Mouse (Mus musculus): ENCODE data around the gene Gm10577. TPM values are rescaled to one million over a fixed set of nuclear protein-coding genes. Genes with fewer than 3 reads are reported as not detected.

Gm10577 gene
- polyA plus RNA-seq, 1 experiment from 2014 or later = not detected

GRCm38 (mm10) chr4:101035131-101035530 lies 14.6 kb upstream of the Gm10577 start:
- H3K36me3 ChIP-seq (ENCODE audit: control insufficient read depth, insufficient read depth, low read length) = no peaks in the 10 kb centered on the region
- WGBS = 78% methylated on average over 5 of the region's 5 CpGs

GRCm38 (mm10) chr4:101033047-101033446 lies 12.6 kb upstream of the Gm10577 start:
- WGBS = 74% methylated on average over 3 of the region's 3 CpGs
- Histone ChIP-seq H3K27me3 (ENCODE audit: control insufficient read depth, insufficient read depth, low read length) (no peaks in the 10 kb centered on the region), H3K9ac (ENCODE audit: low read depth, low read length) (no peak overlapping the region), H3K4me1 (ENCODE audit: control insufficient read depth, insufficient read depth, low read length) (no peaks in the 10 kb centered on the region), H3K4me3 (ENCODE audit: low read length) (no peak overlapping the region), H3K9me3 (ENCODE audit: control insufficient read depth, low read length) (no peaks in the 10 kb centered on the region), H3K36me3 (ENCODE audit: control insufficient read depth, insufficient read depth, low read length) (no peaks in the 10 kb centered on the region), H3K4me2 (replicated peaks; ENCODE audit: low read depth, low read length) (no peak overlapping the region), H3K27ac (ENCODE audit: low read depth, low read length) (no peak overlapping the region)
- no peak for ATAC-seq (ENCODE audit: low FRiP score, low TSS enrichment)

More at GRCm38 (mm10) chr4:101035131-101035530, 14.6 kb upstream of the Gm10577 start:
- Histone ChIP-seq H3K9me3 (ENCODE audit: control insufficient read depth, low read length) (no peaks in the 10 kb centered on the region), H3K9ac (ENCODE audit: low read depth, low read length) (no peak overlapping the region), H3K27me3 (ENCODE audit: control insufficient read depth, insufficient read depth, low read length) (no peaks in the 10 kb centered on the region), H3K27ac (ENCODE audit: low read depth, low read length) (no peak overlapping the region), H3K4me1 (ENCODE audit: control insufficient read depth, insufficient read depth, low read length) (no peaks in the 10 kb centered on the region), H3K4me3 (ENCODE audit: low read length) (no peak overlapping the region), H3K4me2 (replicated peaks; ENCODE audit: low read depth, low read length) (no peak overlapping the region)
- no peak for ATAC-seq (ENCODE audit: low FRiP score, low TSS enrichment)

DNA sequence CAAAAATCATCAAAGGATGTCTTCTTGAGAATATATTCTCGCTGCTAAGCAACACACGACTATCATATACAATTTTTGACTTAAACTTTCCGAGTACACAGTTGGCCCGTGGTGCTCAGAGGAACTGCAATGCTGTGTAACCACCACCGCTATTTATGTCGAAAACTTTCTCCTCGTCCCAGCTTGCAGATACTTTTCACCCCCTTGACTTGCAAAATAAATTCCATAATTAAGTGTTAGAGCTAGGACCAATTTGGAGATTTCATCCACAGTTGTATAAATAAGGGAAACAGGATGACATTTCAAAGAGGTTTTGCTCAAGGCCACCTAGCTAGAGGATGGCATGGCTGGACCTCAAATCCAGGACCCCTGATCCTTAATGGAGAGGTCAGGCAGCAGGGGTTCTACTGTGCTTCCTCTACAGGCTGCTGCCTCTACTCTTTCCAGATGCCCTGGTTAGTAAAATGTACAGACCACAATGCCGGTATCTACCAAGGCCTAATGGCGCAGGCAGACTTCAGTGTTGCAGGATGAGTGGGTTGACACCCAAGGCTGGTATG lies 7.4 kb upstream of the Gm10577 start:
- no peak overlapping the region for H3K27ac ChIP-seq (ENCODE audit: low read depth, low read length)
- H3K4me3 ChIP-seq (ENCODE audit: low read length) = no peak overlapping the region
- H3K9ac ChIP-seq (ENCODE audit: low read depth, low read length) = no peak overlapping the region
- H3K36me3 ChIP-seq (ENCODE audit: control insufficient read depth, insufficient read depth, low read length) = no peaks in the 10 kb centered on the region
- H3K4me1 ChIP-seq (ENCODE audit: control insufficient read depth, insufficient read depth, low read length) = no peaks in the 10 kb centered on the region
- H3K27me3 ChIP-seq (ENCODE audit: control insufficient read depth, insufficient read depth, low read length) = no peaks in the 10 kb centered on the region
- no peak for ATAC-seq (ENCODE audit: low FRiP score, low TSS enrichment)
- no peak overlapping the region for H3K4me2 ChIP-seq (replicated peaks; ENCODE audit: low read depth, low read length)
- peaks cover 5% of the 10 kb centered on the region for H3K9me3 ChIP-seq (ENCODE audit: control insufficient read depth, low read length)
- WGBS = 87% methylated on average over 9 of the region's 9 CpGs

GRCm38 (mm10) chr4:101026995-101027394 lies 6.5 kb upstream of the Gm10577 start:
- Histone ChIP-seq H3K4me3 (ENCODE audit: low read length) (no peak overlapping the region), H3K27me3 (ENCODE audit: control insufficient read depth, insufficient read depth, low read length) (no peaks in the 10 kb centered on the region), H3K9ac (ENCODE audit: low read depth, low read length) (no peak overlapping the region), H3K9me3 (ENCODE audit: control insufficient read depth, low read length) (peaks cover 8% of the 10 kb centered on the region), H3K36me3 (ENCODE audit: control insufficient read depth, insufficient read depth, low read length) (no peaks in the 10 kb centered on the region), H3K4me2 (replicated peaks; ENCODE audit: low read depth, low read length) (no peak overlapping the region), H3K27ac (ENCODE audit: low read depth, low read length) (no peak overlapping the region), H3K4me1 (ENCODE audit: control insufficient read depth, insufficient read depth, low read length) (no peaks in the 10 kb centered on the region)
- WGBS = 79% methylated on average over 2 of the region's 2 CpGs
- no peak for ATAC-seq (ENCODE audit: low FRiP score, low TSS enrichment)

GRCm38 (mm10) chr4:101026566-101026965 lies 6.1 kb upstream of the Gm10577 start:
- ATAC-seq (ENCODE audit: low FRiP score, low TSS enrichment) = no peak
- H3K27ac ChIP-seq (ENCODE audit: low read depth, low read length) = no peak overlapping the region
- no peaks in the 10 kb centered on the region for H3K27me3 ChIP-seq (ENCODE audit: control insufficient read depth, insufficient read depth, low read length)

GRCm38 (mm10) chr4:101017806-101018205 lies 2.7 kb downstream of the Gm10577 start:
- WGBS = 88% methylated on average over 4 of the region's 4 CpGs
- no peak overlapping the region for H3K4me2 ChIP-seq (replicated peaks; ENCODE audit: low read depth, low read length)
- no peak for ATAC-seq (ENCODE audit: low FRiP score, low TSS enrichment)
- H3K27me3 ChIP-seq (ENCODE audit: control insufficient read depth, insufficient read depth, low read length) = no peaks in the 10 kb centered on the region
- peaks cover 2% of the 10 kb centered on the region for H3K9me3 ChIP-seq (ENCODE audit: control insufficient read depth, low read length)
- H3K4me3 ChIP-seq (ENCODE audit: low read length) = no peak overlapping the region
- H3K36me3 ChIP-seq (ENCODE audit: control insufficient read depth, insufficient read depth, low read length) = no peaks in the 10 kb centered on the region
- no peak overlapping the region for H3K9ac ChIP-seq (ENCODE audit: low read depth, low read length)
- no peak overlapping the region for H3K27ac ChIP-seq (ENCODE audit: low read depth, low read length)
- no peaks in the 10 kb centered on the region for H3K4me1 ChIP-seq (ENCODE audit: control insufficient read depth, insufficient read depth, low read length)

More at GRCm38 (mm10) chr4:101026566-101026965, 6.1 kb upstream of the Gm10577 start:
- Histone ChIP-seq H3K9ac (ENCODE audit: low read depth, low read length) (no peak overlapping the region), H3K36me3 (ENCODE audit: control insufficient read depth, insufficient read depth, low read length) (no peaks in the 10 kb centered on the region), H3K4me1 (ENCODE audit: control insufficient read depth, insufficient read depth, low read length) (no peaks in the 10 kb centered on the region), H3K9me3 (ENCODE audit: control insufficient read depth, low read length) (peaks cover 8% of the 10 kb centered on the region), H3K4me2 (replicated peaks; ENCODE audit: low read depth, low read length) (no peak overlapping the region), H3K4me3 (ENCODE audit: low read length) (no peak overlapping the region)
- WGBS = 74% methylated on average over 5 of the region's 5 CpGs

DNA sequence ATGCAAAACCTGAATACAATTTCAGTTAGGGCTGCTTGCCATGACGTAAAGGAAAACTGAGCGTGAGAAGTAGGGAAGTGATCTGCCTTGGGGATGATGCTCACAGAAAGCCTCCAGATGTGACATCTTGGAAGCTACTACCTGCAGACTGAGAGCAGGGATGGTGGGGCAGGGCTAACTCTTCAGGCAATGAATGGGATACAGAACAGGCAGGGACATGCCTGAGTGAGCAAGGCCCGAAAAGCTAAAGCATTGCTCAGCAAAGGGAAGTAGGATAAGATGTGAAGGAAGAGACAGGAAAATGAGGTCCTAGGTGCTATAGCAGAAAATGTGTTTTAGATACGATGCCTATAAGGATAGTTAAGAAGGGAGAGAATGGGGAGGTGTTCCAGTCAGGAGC lies 11.4 kb downstream of the Gm10577 start:
- H3K27ac ChIP-seq (ENCODE audit: low read depth, low read length) = no peak overlapping the region
- no peaks in the 10 kb centered on the region for H3K9me3 ChIP-seq (ENCODE audit: control insufficient read depth, low read length)
- H3K27me3 ChIP-seq (ENCODE audit: control insufficient read depth, insufficient read depth, low read length) = no peaks in the 10 kb centered on the region
- H3K4me3 ChIP-seq (ENCODE audit: low read length) = no peak overlapping the region
- no peak overlapping the region for H3K9ac ChIP-seq (ENCODE audit: low read depth, low read length)
- 89% methylated on average over 4 of the region's 4 CpGs for WGBS
- H3K4me2 ChIP-seq (replicated peaks; ENCODE audit: low read depth, low read length) = no peak overlapping the region
- H3K36me3 ChIP-seq (ENCODE audit: control insufficient read depth, insufficient read depth, low read length) = no peaks in the 10 kb centered on the region; the same call in 1 of the 2 replicates
- ATAC-seq (ENCODE audit: low FRiP score, low TSS enrichment) = no peak
- H3K4me1 ChIP-seq (ENCODE audit: control insufficient read depth, insufficient read depth, low read length) = no peaks in the 10 kb centered on the region

DNA sequence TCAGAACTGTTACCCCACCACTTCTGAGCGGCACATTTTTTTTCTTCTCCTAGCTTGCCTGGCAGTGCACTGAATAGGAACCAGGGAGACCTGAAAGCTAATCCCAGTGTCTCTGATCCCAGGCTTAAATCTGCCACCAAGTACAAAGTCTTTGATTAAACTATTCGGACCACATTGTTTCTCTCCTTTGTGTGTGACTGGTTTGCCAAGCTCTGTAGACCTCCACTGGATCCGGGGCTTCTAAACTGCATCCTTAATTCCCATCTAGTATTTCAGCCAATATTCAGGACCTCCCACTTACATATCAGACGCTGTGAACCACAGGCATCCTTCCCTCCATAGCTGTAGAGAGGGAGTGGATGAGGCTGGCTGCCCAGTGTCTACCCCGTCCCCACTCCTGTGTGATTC lies 12.1 kb downstream of the Gm10577 start:
- Histone ChIP-seq H3K4me2 (replicated peaks; ENCODE audit: low read depth, low read length) (no peak overlapping the region), H3K4me1 (ENCODE audit: control insufficient read depth, insufficient read depth, low read length) (no peaks in the 10 kb centered on the region), H3K4me3 (ENCODE audit: low read length) (no peak overlapping the region), H3K9ac (ENCODE audit: low read depth, low read length) (no peak overlapping the region), H3K27ac (ENCODE audit: low read depth, low read length) (no peak overlapping the region), H3K9me3 (ENCODE audit: control insufficient read depth, low read length) (no peaks in the 10 kb centered on the region), H3K27me3 (ENCODE audit: control insufficient read depth, insufficient read depth, low read length) (no peaks in the 10 kb centered on the region), H3K36me3 (ENCODE audit: control insufficient read depth, insufficient read depth, low read length) (peaks cover under 1% of the 10 kb centered on the region; the same call in 1 of the 2 replicates)
- ATAC-seq (ENCODE audit: low FRiP score, low TSS enrichment) = no peak
- WGBS = 69% methylated on average over 5 of the region's 5 CpGs

GRCm38 (mm10) chr4:101002961-101003360 lies 17.5 kb downstream of the Gm10577 start:
- no peak overlapping the region for H3K4me3 ChIP-seq (ENCODE audit: low read length)
- H3K27me3 ChIP-seq (ENCODE audit: control insufficient read depth, insufficient read depth, low read length) = no peaks in the 10 kb centered on the region
- no peak overlapping the region for H3K27ac ChIP-seq (ENCODE audit: low read depth, low read length)
- H3K4me2 ChIP-seq (replicated peaks; ENCODE audit: low read depth, low read length) = no peak overlapping the region
- no peak overlapping the region for H3K9ac ChIP-seq (ENCODE audit: low read depth, low read length)
- H3K4me1 ChIP-seq (ENCODE audit: control insufficient read depth, insufficient read depth, low read length) = no peaks in the 10 kb centered on the region
- WGBS = 94% methylated on average over 16 of the region's 16 CpGs
- H3K36me3 ChIP-seq (ENCODE audit: control insufficient read depth, insufficient read depth, low read length) = peaks cover 14% of the 10 kb centered on the region; the same call in 1 of the 2 replicates
- no peaks in the 10 kb centered on the region for H3K9me3 ChIP-seq (ENCODE audit: control insufficient read depth, low read length)
- ATAC-seq (ENCODE audit: low FRiP score, low TSS enrichment) = no peak

Measured in kidney, embryonic 14.5 days (tissue).